Mouse (Mus musculus) induced T-regulatory cell, adult 2 months (primary cell): ENCODE measurements around the gene Col6a3.

Source experiments
- DNase-seq: peaks from one replicate; pipeline ENCODE4 v3.0.0-alpha.2; 2012; ENCODE audit warnings: low read depth

Gene Col6a3

GRCm38 (mm10) chr1:90723325-90723724 lies 120.4 kb downstream of the Col6a3 start:
- DNase-seq: no peak

GRCm38 (mm10) chr1:90722021-90722420 lies 121.8 kb downstream of the Col6a3 start:
- DNase-seq: no peak

GRCm38 (mm10) chr1:90720610-90721241 lies 123.0 kb downstream of the Col6a3 start:
- no peak for DNase-seq

GRCm38 (mm10) chr1:90718826-90719550 lies 124.8 kb downstream of the Col6a3 start:
- DNase-seq: no peak

- no peak for DNase-seq
Observed at GRCm38 (mm10) chr1:90716258-90716657, 127.5 kb downstream of the Col6a3 start.
